Mouse (Mus musculus): ENCODE measurements around the gene Pttg1. TPM values are rescaled to one million over a fixed set of nuclear protein-coding genes. Genes with fewer than 3 reads are reported as not detected.
A peak's percentile ranks its signal among the peaks of the same experiment; 100 is the strongest.

Gene Pttg1
- polyA plus RNA-seq (2016; fragmentation: Nextera tagmentation; extraction: Ambion mirVana), result 73.3 and 76.1 TPM in 2 replicates

GRCm38 (mm10) chr11:43425824-43426413 is at the start of gene Pttg1:
Gene Pttg1, minus strand, starts transcription at chr11:43426251.
- Histone ChIP-seq H3K4me2 (replicated peaks) (peak within 1 kb of the TSS; percentile 55), H3K4me3 (peak within 1 kb of the TSS; percentile 61), H3K9me3 (peaks cover 2% of the 10 kb centered on the region; the same call in 1 of the 2 replicates), H3K9ac (replicated peaks) (peak within 1 kb of the TSS; percentile 55), H3K27me3 (no peaks in the 10 kb centered on the region), H3K27ac (replicated peaks) (0 out of 2 replicates have a peak within 1 kb of the TSS, but pooled peaks have one; percentile 30), H3K36me3 (no peaks in the 10 kb centered on the region), H3K4me1 (peaks cover 7% of the 10 kb centered on the region; the same call in 1 of the 2 replicates)
- WGBS, result 4% methylated on average over 27 of the region's 27 CpGs
- peak; percentile 97 for ATAC-seq (ENCODE audit: low FRiP score, low read depth)

- Histone ChIP-seq H3K4me3 (peak within 1 kb of the TSS; percentile 30), H3K4me1 (peaks cover 12% of the 10 kb centered on the region), H3K9ac (replicated peaks) (peak within 1 kb of the TSS; percentile 25; the same call in 1 of the 2 replicates), H3K27me3 (peaks cover 10% of the 10 kb centered on the region), H3K36me3 (no peaks in the 10 kb centered on the region), H3K4me2 (replicated peaks) (peak within 1 kb of the TSS; percentile 58), H3K9me3 (no peaks in the 10 kb centered on the region), H3K27ac (replicated peaks) (no peak within 1 kb of the TSS)
- peak; percentile 83 for ATAC-seq (ENCODE audit: low FRiP score, low read depth)
- 2% methylated on average over 24 of the region's 24 CpGs for WGBS
Measured at GRCm38 (mm10) chr11:43474225-43474774, 48.2 kb upstream of the Pttg1 start, which contains the start of gene C1qtnf2. Gene C1qtnf2, plus strand, starts transcription at chr11:43474276.

GRCm38 (mm10) chr11:43473635-43474224 is 47.7 kb upstream of the Pttg1 start:
- no peak overlapping the region for H3K27ac ChIP-seq (replicated peaks)
- no peaks in the 10 kb centered on the region for H3K9me3 ChIP-seq
- WGBS, result 55% methylated on average over 15 of the region's 15 CpGs
- peak overlapping the region; percentile 58 for H3K4me2 ChIP-seq (replicated peaks)
- H3K4me3 ChIP-seq, result peak overlapping the region; percentile 30
- ATAC-seq (ENCODE audit: low FRiP score, low read depth), result peak; percentile 59
- no peaks in the 10 kb centered on the region for H3K36me3 ChIP-seq
- H3K9ac ChIP-seq (replicated peaks), result 0 out of 2 replicates have a peak overlapping the region, but pooled peaks have one; percentile 25
- peaks cover 10% of the 10 kb centered on the region for H3K27me3 ChIP-seq
- H3K4me1 ChIP-seq, result peaks cover 12% of the 10 kb centered on the region

- Histone ChIP-seq H3K4me2 (replicated peaks) (no peak overlapping the region), H3K27me3 (peaks cover 10% of the 10 kb centered on the region), H3K27ac (replicated peaks) (no peak overlapping the region), H3K36me3 (no peaks in the 10 kb centered on the region), H3K9me3 (no peaks in the 10 kb centered on the region), H3K4me1 (peaks cover 12% of the 10 kb centered on the region), H3K9ac (replicated peaks) (no peak overlapping the region), H3K4me3 (no peak overlapping the region)
- no peak for ATAC-seq (ENCODE audit: low FRiP score, low read depth)
- 71% methylated on average over 1 of the region's 1 CpGs for WGBS
Measured at GRCm38 (mm10) chr11:43473115-43473514, 47.1 kb upstream of the Pttg1 start.

- Histone ChIP-seq H3K9ac (replicated peaks) (no peak overlapping the region), H3K4me1 (peaks cover 12% of the 10 kb centered on the region), H3K27me3 (peaks cover 4% of the 10 kb centered on the region; the same call in 1 of the 2 replicates), H3K9me3 (no peaks in the 10 kb centered on the region), H3K36me3 (no peaks in the 10 kb centered on the region), H3K4me2 (replicated peaks) (no peak overlapping the region), H3K4me3 (no peak overlapping the region), H3K27ac (replicated peaks) (no peak overlapping the region)
- 71% methylated on average over 6 of the region's 6 CpGs for WGBS
- ATAC-seq (ENCODE audit: low FRiP score, low read depth), result no peak
Measured at GRCm38 (mm10) chr11:43470881-43471820, 45.1 kb upstream of the Pttg1 start.

- Histone ChIP-seq H3K4me1 (peaks cover 12% of the 10 kb centered on the region), H3K4me2 (replicated peaks) (no peak overlapping the region), H3K27ac (replicated peaks) (no peak overlapping the region), H3K9me3 (no peaks in the 10 kb centered on the region), H3K27me3 (peaks cover 4% of the 10 kb centered on the region; the same call in 1 of the 2 replicates), H3K4me3 (no peak overlapping the region), H3K9ac (replicated peaks) (no peak overlapping the region), H3K36me3 (no peaks in the 10 kb centered on the region)
- no peak for ATAC-seq (ENCODE audit: low FRiP score, low read depth)
- WGBS, result 70% methylated on average over 5 of the region's 5 CpGs
Measured at GRCm38 (mm10) chr11:43470118-43470517, 44.1 kb upstream of the Pttg1 start.

GRCm38 (mm10) chr11:43463204-43463603 is 37.2 kb upstream of the Pttg1 start:
- Histone ChIP-seq H3K9ac (replicated peaks) (no peak overlapping the region), H3K27ac (replicated peaks) (no peak overlapping the region), H3K4me3 (no peak overlapping the region), H3K36me3 (no peaks in the 10 kb centered on the region), H3K9me3 (no peaks in the 10 kb centered on the region), H3K4me1 (no peaks in the 10 kb centered on the region), H3K27me3 (no peaks in the 10 kb centered on the region), H3K4me2 (replicated peaks) (no peak overlapping the region)
- WGBS, result 93% methylated on average over 25 of the region's 25 CpGs
- no peak for ATAC-seq (ENCODE audit: low FRiP score, low read depth)

GRCm38 (mm10) chr11:43452266-43452665 is 26.2 kb upstream of the Pttg1 start:
- H3K9ac ChIP-seq (replicated peaks), result no peak overlapping the region
- no peaks in the 10 kb centered on the region for H3K4me1 ChIP-seq
- no peak overlapping the region for H3K4me2 ChIP-seq (replicated peaks)
- no peaks in the 10 kb centered on the region for H3K9me3 ChIP-seq
- H3K4me3 ChIP-seq, result no peak overlapping the region
- H3K36me3 ChIP-seq, result peaks cover 4% of the 10 kb centered on the region
- H3K27me3 ChIP-seq, result no peaks in the 10 kb centered on the region
- WGBS, result 67% methylated on average over 2 of the region's 2 CpGs
- H3K27ac ChIP-seq (replicated peaks), result no peak overlapping the region
- no peak for ATAC-seq (ENCODE audit: low FRiP score, low read depth)

- no peak overlapping the region for H3K27ac ChIP-seq (replicated peaks)
- no peaks in the 10 kb centered on the region for H3K4me1 ChIP-seq
- ATAC-seq (ENCODE audit: low FRiP score, low read depth), result no peak
- no peaks in the 10 kb centered on the region for H3K9me3 ChIP-seq
- 63% methylated on average over 4 of the region's 4 CpGs for WGBS
- H3K4me2 ChIP-seq (replicated peaks), result no peak overlapping the region
- no peak overlapping the region for H3K4me3 ChIP-seq
- no peak overlapping the region for H3K9ac ChIP-seq (replicated peaks)
- no peaks in the 10 kb centered on the region for H3K27me3 ChIP-seq
- H3K36me3 ChIP-seq, result peaks cover 13% of the 10 kb centered on the region
Measured at GRCm38 (mm10) chr11:43451322-43451721, 25.3 kb upstream of the Pttg1 start.

- peaks cover 27% of the 10 kb centered on the region for H3K36me3 ChIP-seq
- H3K4me3 ChIP-seq, result no peak overlapping the region
- H3K4me1 ChIP-seq, result no peaks in the 10 kb centered on the region
- H3K27me3 ChIP-seq, result no peaks in the 10 kb centered on the region
- no peak overlapping the region for H3K4me2 ChIP-seq (replicated peaks)
- ATAC-seq (ENCODE audit: low FRiP score, low read depth), result no peak
- WGBS, result 82% methylated on average over 2 of the region's 2 CpGs
- H3K27ac ChIP-seq (replicated peaks), result no peak overlapping the region
- H3K9ac ChIP-seq (replicated peaks), result no peak overlapping the region
- no peaks in the 10 kb centered on the region for H3K9me3 ChIP-seq
Measured at GRCm38 (mm10) chr11:43449916-43450315, 23.9 kb upstream of the Pttg1 start.

GRCm38 (mm10) chr11:43443183-43443582 is 17.1 kb upstream of the Pttg1 start:
- Histone ChIP-seq H3K4me2 (replicated peaks) (no peak overlapping the region), H3K27me3 (no peaks in the 10 kb centered on the region), H3K9me3 (no peaks in the 10 kb centered on the region), H3K27ac (replicated peaks) (no peak overlapping the region), H3K9ac (replicated peaks) (no peak overlapping the region), H3K36me3 (peaks cover 92% of the 10 kb centered on the region), H3K4me1 (no peaks in the 10 kb centered on the region), H3K4me3 (no peak overlapping the region)
- 92% methylated on average over 13 of the region's 13 CpGs for WGBS
- no peak for ATAC-seq (ENCODE audit: low FRiP score, low read depth)

Data from midbrain, embryonic 12.5 days (tissue).